Mouse (Mus musculus) stomach, embryonic 15.5 days (tissue): ENCODE data around the gene Spib. TPM values are rescaled to one million over a fixed set of nuclear protein-coding genes. Genes with fewer than 3 reads are reported as not detected.

Source experiments
- ATAC-seq: fragments of 200-750 bp; cut with Nextera tagmentation; 2 replicates; pipeline ENCODE4 v1.8.0; 2017; ENCODE audit warnings: low read depth, moderate number of reproducible peaks, moderate TSS enrichment; ENCODE audit not compliant: insufficient read depth, low FRiP score
- H3K27ac ChIP-seq: fragments of 300-500 bp; sonication (generic); 2 replicates; pipeline ENCODE4 v1.5.1; 2015; ENCODE audit warnings: mild to moderate bottlenecking, inconsistent platforms
- H3K27me3 ChIP-seq: fragments of 300-500 bp; sonication (generic); replicated peaks from 2 replicates; pipeline ENCODE4 v1.6.1; 2015; ENCODE audit warnings: inconsistent platforms
- H3K36me3 ChIP-seq: fragments of 300-500 bp; sonication (generic); 2 replicates; pipeline ENCODE4 v1.6.1; 2015; ENCODE audit warnings: inconsistent platforms
- H3K4me1 ChIP-seq: fragments of 300-500 bp; sonication (generic); 2 replicates; pipeline ENCODE4 v1.6.1; 2015; ENCODE audit warnings: inconsistent platforms
- H3K4me2 ChIP-seq: fragments of 300-500 bp; sonication (generic); 2 replicates; pipeline ENCODE4 v1.6.1; 2015; ENCODE audit warnings: mild to moderate bottlenecking, inconsistent platforms
- H3K4me3 ChIP-seq: fragments of 300-500 bp; sonication (generic); replicated peaks from 2 replicates; pipeline ENCODE4 v1.5.1; 2015; ENCODE audit warnings: inconsistent platforms
- H3K9ac ChIP-seq: fragments of 300-500 bp; sonication (generic); 2 replicates; pipeline ENCODE4 v1.6.1; 2015; ENCODE audit warnings: inconsistent platforms
- H3K9me3 ChIP-seq: fragments of 300-500 bp; sonication (generic); 2 replicates; pipeline ENCODE4 v1.6.1; 2016; ENCODE audit warnings: inconsistent platforms
- WGBS: fragments of 180-500 bp; shearing (Covaris S2); methylation state at CpG from one replicate; pipeline ENCODE4 v1.1.7; 2015; 5-methylcytosine and 5-hydroxymethylcytosine counted together
- polyA plus RNA-seq: library from polyadenylated mRNA; unstranded; fragments of >200 nt; fragmentation: Nextera tagmentation; extraction: Ambion mirVana; gene quantifications from 2 replicates; pipeline ENCODE4 v1.2.1, GENCODE M21; 2015

The Spib gene
- polyA plus RNA-seq, 1 experiment from 2014 or later: 0.42 TPM

DNA sequence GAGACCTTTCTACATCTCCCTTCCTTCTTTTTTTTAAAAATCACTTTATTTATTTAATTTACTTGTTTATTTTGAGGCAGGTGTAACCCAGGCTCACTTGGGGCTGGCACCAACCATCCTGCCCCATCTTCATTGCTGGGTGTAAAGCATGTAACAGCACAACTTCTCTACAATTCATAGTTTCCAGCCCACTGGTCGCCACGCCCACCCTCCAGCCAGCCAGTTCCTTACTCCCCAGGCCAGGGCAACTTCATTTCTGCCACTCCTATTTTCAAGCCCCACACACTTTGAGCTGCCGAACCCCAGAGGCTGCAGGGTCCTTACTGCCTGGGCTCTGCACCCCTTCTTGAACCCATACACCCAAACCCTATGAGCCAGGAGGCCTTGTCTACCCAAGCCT lies 10.9 kb downstream of the Spib start:
- Histone ChIP-seq H3K4me1 (peaks cover 11% of the 10 kb centered on the region), H3K36me3 (no peaks in the 10 kb centered on the region), H3K4me2 (no peak overlapping the region), H3K27ac (no peak overlapping the region), H3K27me3 (peaks cover 23% of the 10 kb centered on the region; the same call in 1 of the 2 replicates), H3K9ac (no peak overlapping the region), H3K9me3 (no peaks in the 10 kb centered on the region), H3K4me3 (no peak overlapping the region)
- no peak for ATAC-seq
- 64% methylated on average over 3 of the region's 3 CpGs for WGBS

DNA sequence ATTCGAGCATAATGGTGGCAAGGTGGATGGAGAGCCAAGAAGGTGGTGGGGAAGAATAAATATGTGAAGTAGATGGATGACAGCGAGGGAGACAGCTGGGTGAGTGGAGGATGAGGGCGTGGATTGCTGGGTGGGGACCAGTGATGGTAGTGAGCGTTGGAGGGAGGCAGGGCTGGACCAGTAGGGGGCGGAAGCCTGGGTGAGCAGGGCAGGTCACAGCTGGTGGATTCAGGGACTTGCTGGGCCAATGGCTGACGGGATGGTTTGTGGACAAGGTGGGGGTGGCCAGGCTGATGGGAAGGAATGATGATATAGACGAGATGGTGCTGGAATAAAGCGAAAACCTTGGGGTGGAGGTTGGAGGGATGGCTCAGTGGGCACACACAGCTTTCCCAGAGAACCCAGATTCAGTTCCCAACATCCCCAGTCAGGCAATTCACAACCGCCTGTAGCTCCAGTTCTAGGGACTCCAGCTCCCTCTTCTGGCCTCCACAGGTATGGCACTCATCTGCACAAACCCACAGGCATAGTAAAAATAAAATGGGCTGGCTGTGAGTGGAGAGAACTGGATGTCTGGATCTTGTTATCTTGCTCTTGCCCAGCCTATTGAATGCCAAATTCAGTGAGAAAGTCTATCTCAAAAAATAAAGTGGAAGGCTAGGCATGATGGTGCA lies 12.5 kb downstream of the Spib start:
- H3K4me1 ChIP-seq: no peaks in the 10 kb centered on the region
- WGBS: 64% methylated on average over 9 of the region's 9 CpGs
- H3K9me3 ChIP-seq: no peaks in the 10 kb centered on the region
- H3K4me3 ChIP-seq: no peak overlapping the region
- H3K27me3 ChIP-seq: peaks cover 14% of the 10 kb centered on the region; the same call in 1 of the 2 replicates
- no peak overlapping the region for H3K27ac ChIP-seq
- H3K36me3 ChIP-seq: no peaks in the 10 kb centered on the region
- no peak overlapping the region for H3K4me2 ChIP-seq
- no peak overlapping the region for H3K9ac ChIP-seq
- no peak for ATAC-seq

DNA sequence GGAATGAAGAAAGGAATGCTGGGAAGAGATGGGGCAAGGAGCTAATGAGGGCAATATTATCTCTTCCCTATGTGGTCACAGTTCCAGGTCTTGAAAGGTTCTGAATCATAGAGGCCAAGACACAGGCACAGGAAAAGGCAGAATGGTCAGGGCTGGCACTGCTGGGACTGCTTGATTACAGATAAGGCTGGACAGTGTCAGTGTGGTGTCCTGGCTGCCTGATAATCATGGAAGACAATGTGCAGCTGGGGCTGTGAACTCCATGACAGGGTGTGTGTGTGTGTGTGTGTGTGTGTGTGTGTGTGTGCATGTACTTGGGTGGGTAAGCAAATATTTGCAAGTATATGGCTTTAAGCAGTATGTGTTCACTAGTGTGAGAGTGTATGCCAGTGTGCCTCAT lies 24.4 kb downstream of the Spib start:
- no peak for ATAC-seq

DNA sequence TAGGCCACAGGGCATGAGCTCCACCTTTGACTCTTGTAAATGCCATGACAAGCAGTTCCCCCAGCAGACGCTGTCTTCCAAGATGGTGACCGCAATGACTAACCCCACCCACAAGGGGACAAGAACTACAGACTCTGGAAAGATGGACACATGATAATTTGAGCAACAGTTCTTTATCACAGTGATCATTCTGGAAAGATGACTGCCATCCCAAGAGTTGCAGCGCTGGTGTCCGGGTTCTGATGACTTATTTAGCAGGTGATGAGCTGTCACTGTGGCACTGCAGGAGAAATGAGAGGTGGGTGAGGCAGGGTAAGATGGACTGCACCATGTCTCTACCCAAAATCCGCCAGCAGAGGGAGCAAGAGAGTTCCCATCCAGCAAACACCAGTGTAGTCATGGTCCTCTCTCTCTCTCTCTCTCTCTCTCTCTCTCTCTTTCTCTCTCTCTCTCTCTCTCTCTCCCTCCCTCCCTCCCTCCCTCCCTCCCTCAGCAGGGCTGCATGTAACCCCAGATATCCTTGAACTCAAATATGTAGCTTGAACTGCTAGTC lies 30.2 kb downstream of the Spib start:
- H3K27ac ChIP-seq: no peak overlapping the region
- no peaks in the 10 kb centered on the region for H3K36me3 ChIP-seq
- no peaks in the 10 kb centered on the region for H3K9me3 ChIP-seq
- ATAC-seq: no peak
- H3K4me3 ChIP-seq: no peak overlapping the region
- H3K27me3 ChIP-seq: no peaks in the 10 kb centered on the region
- H3K4me2 ChIP-seq: no peak overlapping the region
- 33% methylated on average over 5 of the region's 5 CpGs for WGBS
- no peaks in the 10 kb centered on the region; the same call in 1 of the 2 replicates for H3K4me1 ChIP-seq
- no peak overlapping the region for H3K9ac ChIP-seq

More for the DNA sequence above, 24.4 kb downstream of the Spib start:
- Histone ChIP-seq H3K9me3 (no peaks in the 10 kb centered on the region), H3K27me3 (no peaks in the 10 kb centered on the region; the same call in 1 of the 2 replicates), H3K4me1 (no peaks in the 10 kb centered on the region), H3K4me3 (no peak overlapping the region), H3K9ac (no peak overlapping the region), H3K27ac (no peak overlapping the region), H3K36me3 (no peaks in the 10 kb centered on the region), H3K4me2 (no peak overlapping the region)

DNA sequence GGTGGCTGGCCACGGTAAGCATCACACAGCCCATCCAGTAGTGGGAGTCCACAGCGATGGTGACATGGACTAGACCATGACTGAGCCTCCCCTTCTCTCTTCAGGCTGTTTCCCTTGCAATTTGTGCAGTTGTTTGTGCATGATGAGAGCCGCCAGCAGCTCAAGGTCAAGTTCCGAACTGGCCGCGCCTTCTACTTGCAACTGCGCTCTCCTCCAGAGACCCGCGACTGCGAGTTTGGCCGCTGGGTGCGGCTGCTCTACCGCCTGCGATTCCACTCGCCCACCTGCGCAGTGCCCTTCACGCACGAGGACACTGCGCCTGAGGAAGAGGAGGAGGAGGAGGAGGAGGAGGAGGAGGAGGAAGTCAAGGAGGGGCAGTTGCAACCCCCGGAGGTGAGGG lies 31.8 kb downstream of the Spib start:
- H3K27ac ChIP-seq: no peak overlapping the region
- 52% methylated on average over 20 of the region's 20 CpGs for WGBS
- H3K4me3 ChIP-seq: no peak overlapping the region
- H3K36me3 ChIP-seq: no peaks in the 10 kb centered on the region
- no peak overlapping the region for H3K4me2 ChIP-seq
- H3K4me1 ChIP-seq: peaks cover 8% of the 10 kb centered on the region
- no peaks in the 10 kb centered on the region for H3K9me3 ChIP-seq
- no peaks in the 10 kb centered on the region for H3K27me3 ChIP-seq
- no peak overlapping the region for H3K9ac ChIP-seq
- ATAC-seq: no peak

DNA sequence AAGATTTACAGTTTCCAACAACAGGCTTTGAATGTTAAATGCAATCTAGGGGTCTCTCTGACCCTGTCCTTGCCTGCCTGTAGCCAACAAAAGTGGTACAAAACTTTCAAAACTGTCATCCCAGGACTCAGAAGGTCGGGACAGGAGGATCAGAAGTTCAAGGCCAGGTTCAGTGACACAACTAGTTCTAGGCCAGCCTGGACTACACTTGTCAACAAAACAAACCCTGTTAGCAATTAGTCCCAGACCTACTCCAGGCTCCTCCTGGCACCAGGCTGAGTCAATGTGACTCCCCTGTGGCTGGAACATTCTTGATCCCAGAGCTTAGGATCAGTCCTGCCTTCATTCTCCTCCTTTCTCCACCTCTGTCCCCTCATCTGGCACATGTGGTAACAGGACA lies 32.9 kb downstream of the Spib start:
- Histone ChIP-seq H3K4me1 (peaks cover 13% of the 10 kb centered on the region), H3K4me2 (no peak overlapping the region), H3K4me3 (no peak overlapping the region), H3K27ac (no peak overlapping the region), H3K27me3 (no peaks in the 10 kb centered on the region), H3K9me3 (no peaks in the 10 kb centered on the region), H3K36me3 (no peaks in the 10 kb centered on the region), H3K9ac (no peak overlapping the region)
- ATAC-seq: no peak
- 72% methylated on average over 1 of the region's 1 CpGs for WGBS

DNA sequence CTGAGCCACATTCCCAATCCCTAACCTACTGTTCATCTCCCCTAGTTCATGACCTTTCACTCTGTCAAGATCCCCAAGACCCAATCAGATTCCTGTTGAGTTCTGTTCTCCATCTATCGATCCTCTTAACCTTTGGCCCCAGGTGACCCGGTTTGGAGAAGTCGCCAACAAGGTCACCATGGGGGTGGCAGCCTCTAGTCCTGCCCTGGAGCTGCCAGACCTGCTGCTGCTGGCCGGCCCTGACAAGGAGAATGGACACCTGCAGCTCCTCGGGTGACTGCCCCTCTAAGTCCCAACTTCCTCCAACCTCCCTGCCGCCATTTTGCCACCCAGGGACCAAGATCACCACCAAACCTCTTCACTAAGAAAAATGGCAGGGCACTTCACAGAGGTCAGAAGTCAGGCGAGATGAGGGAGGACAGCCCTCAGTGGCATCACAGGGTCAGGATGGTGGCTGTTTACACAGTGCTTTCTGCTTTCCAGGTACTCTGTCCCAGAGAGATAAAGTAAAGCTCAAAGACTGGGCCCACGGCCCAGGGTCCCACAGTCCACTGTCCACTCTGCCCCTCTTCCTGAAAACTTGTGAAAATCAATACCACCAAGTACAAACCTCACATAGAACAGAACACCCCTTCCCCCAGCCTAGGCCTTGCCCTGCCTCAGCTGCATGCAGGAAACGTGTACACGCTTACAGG lies 34.4 kb downstream of the Spib start:
- Histone ChIP-seq H3K36me3 (peaks cover under 1% of the 10 kb centered on the region; the same call in 1 of the 2 replicates), H3K4me1 (peaks cover 13% of the 10 kb centered on the region), H3K4me2 (peak overlapping the region; percentile 95), H3K9ac (no peak overlapping the region), H3K4me3 (peak overlapping the region; percentile 77), H3K27ac (0 out of 2 replicates have a peak overlapping the region, but pooled peaks have one; percentile 77), H3K27me3 (no peaks in the 10 kb centered on the region), H3K9me3 (no peaks in the 10 kb centered on the region)
- ATAC-seq: no peak
- 66% methylated on average over 10 of the region's 10 CpGs for WGBS

DNA sequence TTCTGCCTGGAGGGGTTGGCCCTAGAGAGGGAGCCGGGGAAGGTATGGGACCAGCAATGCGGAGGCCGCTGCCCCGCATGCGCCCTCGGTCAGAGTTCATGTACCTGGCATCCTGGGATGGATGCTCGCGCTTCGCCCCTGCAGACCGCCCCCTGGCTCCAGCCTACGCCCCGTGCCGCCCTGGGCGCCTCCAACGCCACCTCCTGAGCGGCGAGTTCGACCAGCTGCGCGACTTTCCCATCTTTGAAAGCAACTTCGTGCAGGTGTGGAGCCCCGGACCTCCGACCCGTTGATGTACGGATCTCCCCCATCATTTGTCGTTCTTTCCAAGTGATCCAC lies 35.1 kb downstream of the Spib start:
- Histone ChIP-seq H3K9me3 (no peaks in the 10 kb centered on the region), H3K4me1 (peaks cover 13% of the 10 kb centered on the region), H3K27me3 (no peaks in the 10 kb centered on the region), H3K36me3 (peaks cover 7% of the 10 kb centered on the region; the same call in 1 of the 2 replicates), H3K9ac (peak overlapping the region; percentile 45), H3K27ac (peak overlapping the region; percentile 77), H3K4me2 (peak overlapping the region; percentile 95), H3K4me3 (peak overlapping the region; percentile 77)
- ATAC-seq: no peak
- 1% methylated on average over 26 of the region's 26 CpGs for WGBS

DNA sequence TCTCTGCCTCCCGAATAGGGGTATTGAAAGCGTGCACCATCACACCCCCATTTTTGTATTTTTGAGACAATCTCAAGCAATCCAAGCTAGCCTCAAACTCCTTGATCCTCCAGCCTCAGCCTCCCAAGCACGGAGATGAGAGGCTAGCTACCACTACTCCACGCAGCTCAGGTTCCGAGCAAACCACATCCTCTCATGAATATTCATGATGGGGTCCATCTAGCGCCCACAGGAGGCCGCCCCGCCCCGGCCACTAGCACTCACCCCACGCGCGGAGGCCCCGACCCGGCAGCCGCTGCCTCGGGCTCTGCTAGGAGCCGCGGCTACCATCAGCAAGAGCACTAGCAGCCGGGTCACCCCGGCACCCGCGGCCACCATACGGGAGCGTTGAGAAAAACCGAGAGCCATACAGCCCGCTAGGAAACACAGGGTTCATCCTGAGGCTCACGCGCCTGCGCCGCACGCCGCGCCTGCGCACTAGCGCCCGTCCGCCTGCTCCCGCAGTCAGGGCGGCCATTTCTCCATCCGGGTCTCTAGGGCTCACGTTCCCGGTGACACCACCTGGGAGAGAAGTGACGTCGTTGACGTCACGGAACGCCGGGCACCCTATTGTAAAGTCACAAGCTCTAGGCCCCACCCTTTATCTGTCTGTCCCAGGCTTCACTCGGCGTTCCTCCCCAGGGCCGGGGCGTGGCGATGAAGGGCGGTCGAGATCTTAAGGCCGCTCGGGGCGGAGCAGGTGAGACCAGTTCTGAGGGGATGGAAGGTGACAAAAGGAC lies 35.7 kb downstream of the Spib start, which contains the start of the genes Emc10 and Fam71e1:
TSS of gene Emc10 (minus strand) at position 538 of the 779 bp plus-strand sequence.
TSS of gene Fam71e1 (plus strand) at position 590 of the 779 bp plus-strand sequence.
- under 1% methylated on average over 53 of the region's 58 CpGs for WGBS
- Histone ChIP-seq H3K9me3 (no peaks in the 10 kb centered on the region), H3K27ac (peak within 1 kb of the TSS; percentile 96), H3K9ac (peak within 1 kb of the TSS; percentile 83), H3K36me3 (peaks cover 13% of the 10 kb centered on the region; the same call in 1 of the 2 replicates), H3K4me2 (peak within 1 kb of the TSS; percentile 95), H3K4me1 (peaks cover 13% of the 10 kb centered on the region), H3K27me3 (no peaks in the 10 kb centered on the region), H3K4me3 (peak within 1 kb of the TSS; percentile 77)
- ATAC-seq: peak; percentile 97

DNA sequence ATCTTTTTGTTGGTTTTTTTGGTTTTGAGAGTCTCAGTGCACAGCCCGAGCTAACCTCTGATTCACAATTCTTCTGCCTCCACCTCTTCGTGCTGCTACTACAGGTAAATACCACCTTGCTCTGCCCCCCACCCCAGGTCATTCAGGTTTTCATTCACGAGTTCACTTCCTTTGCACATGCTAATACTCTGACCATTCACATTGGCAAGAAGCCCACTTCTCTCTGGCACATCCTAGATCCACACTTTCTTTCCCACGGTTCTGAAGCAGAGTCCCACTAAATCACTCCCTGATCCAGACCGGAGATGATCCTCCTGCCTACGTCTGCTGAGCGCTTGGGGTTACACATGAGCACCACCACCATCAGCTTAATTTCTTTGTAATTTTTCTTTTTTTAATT lies 36.8 kb downstream of the Spib start:
- peak overlapping the region; percentile 77; the same call in 1 of the 2 replicates for H3K4me3 ChIP-seq
- H3K9ac ChIP-seq: no peak overlapping the region
- 78% methylated on average over 7 of the region's 7 CpGs for WGBS
- no peak for ATAC-seq
- peaks cover 23% of the 10 kb centered on the region for H3K36me3 ChIP-seq
- H3K27ac ChIP-seq: no peak overlapping the region
- peaks cover 13% of the 10 kb centered on the region for H3K4me1 ChIP-seq
- H3K27me3 ChIP-seq: no peaks in the 10 kb centered on the region
- H3K4me2 ChIP-seq: peak overlapping the region; percentile 72
- no peaks in the 10 kb centered on the region for H3K9me3 ChIP-seq

DNA sequence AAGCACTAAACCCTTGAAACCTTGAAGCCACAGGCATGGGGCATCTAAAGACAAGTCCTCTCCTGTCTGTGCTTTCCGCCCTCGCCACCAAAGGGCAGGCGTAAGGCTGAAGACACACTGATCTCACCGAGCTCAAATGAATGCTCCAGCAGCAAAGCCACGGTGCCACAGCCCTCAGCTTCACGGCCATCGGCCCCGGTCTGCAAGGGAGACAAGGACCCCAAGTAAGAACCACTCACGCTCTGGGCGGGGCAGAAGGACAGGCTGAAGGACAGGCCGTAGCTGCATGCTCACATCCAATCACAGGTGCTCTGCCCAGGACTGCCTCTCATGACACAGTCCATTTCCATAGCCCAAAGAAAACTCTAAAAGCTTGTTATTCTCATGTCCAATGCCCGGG lies 37.2 kb downstream of the Spib start:
- Histone ChIP-seq H3K4me3 (no peak overlapping the region), H3K9me3 (no peaks in the 10 kb centered on the region), H3K4me2 (no peak overlapping the region), H3K36me3 (peaks cover 26% of the 10 kb centered on the region), H3K27ac (no peak overlapping the region), H3K9ac (no peak overlapping the region), H3K27me3 (no peaks in the 10 kb centered on the region), H3K4me1 (peaks cover 13% of the 10 kb centered on the region)
- ATAC-seq: no peak
- 91% methylated on average over 12 of the region's 12 CpGs for WGBS
